Mouse (Mus musculus) splenic B cell, adult 2 months (primary cell): ENCODE results near the gene Uspl1.

Experiments used
- DNase-seq: peaks from one replicate; pipeline ENCODE4 v3.0.0-alpha.2; 2011; ENCODE audit warnings: low read depth, low spot score
- H3K27me3 ChIP-seq: 2 replicates; pipeline ENCODE4 v1.6.1; 2012; ENCODE audit warnings: mild to moderate bottlenecking, low read length, moderate library complexity, mixed read lengths; ENCODE audit not compliant: control insufficient read depth, poor library complexity, insufficient read depth, severe bottlenecking
- H3K36me3 ChIP-seq: 2 replicates; pipeline ENCODE4 v1.6.1; 2012; ENCODE audit warnings: mild to moderate bottlenecking, low read length, moderate library complexity, mixed read lengths; ENCODE audit not compliant: control insufficient read depth, poor library complexity, insufficient read depth, severe bottlenecking

Uspl1 gene

GRCm38 (mm10) chr5:149245965-149246470 is 61.9 kb downstream of the Uspl1 start:
- peak; percentile 91 for DNase-seq
- Histone ChIP-seq H3K27me3 (no peaks in the 10 kb centered on the region), H3K36me3 (no peaks in the 10 kb centered on the region)

- H3K36me3 ChIP-seq: no peaks in the 10 kb centered on the region
- H3K27me3 ChIP-seq: no peaks in the 10 kb centered on the region
- DNase-seq: no peak
These were observed 63.1 kb downstream of the Uspl1 start for GRCm38 (mm10) chr5:149247047-149247904.

- no peaks in the 10 kb centered on the region for H3K36me3 ChIP-seq
- DNase-seq: no peak
- H3K27me3 ChIP-seq: no peaks in the 10 kb centered on the region
These were observed 68.2 kb downstream of the Uspl1 start for GRCm38 (mm10) chr5:149252303-149252702.

GRCm38 (mm10) chr5:149253491-149253890 is 69.3 kb downstream of the Uspl1 start:
- no peak for DNase-seq
- Histone ChIP-seq H3K36me3 (no peaks in the 10 kb centered on the region), H3K27me3 (no peaks in the 10 kb centered on the region)

GRCm38 (mm10) chr5:149255522-149255921 is 71.4 kb downstream of the Uspl1 start:
- DNase-seq: no peak
- no peaks in the 10 kb centered on the region for H3K27me3 ChIP-seq
- no peaks in the 10 kb centered on the region for H3K36me3 ChIP-seq

GRCm38 (mm10) chr5:149257518-149258281 is 73.5 kb downstream of the Uspl1 start:
- no peak for DNase-seq
- H3K36me3 ChIP-seq: no peaks in the 10 kb centered on the region

GRCm38 (mm10) chr5:149259093-149259492 is 74.9 kb downstream of the Uspl1 start:
- no peaks in the 10 kb centered on the region for H3K27me3 ChIP-seq
- no peak for DNase-seq
- no peaks in the 10 kb centered on the region for H3K36me3 ChIP-seq

More at GRCm38 (mm10) chr5:149257518-149258281, 73.5 kb downstream of the Uspl1 start:
- H3K27me3 ChIP-seq: no peaks in the 10 kb centered on the region

GRCm38 (mm10) chr5:149261449-149261848 is 77.3 kb downstream of the Uspl1 start:
- peak; percentile 22 for DNase-seq
- Histone ChIP-seq H3K36me3 (no peaks in the 10 kb centered on the region), H3K27me3 (no peaks in the 10 kb centered on the region)

- Histone ChIP-seq H3K36me3 (no peaks in the 10 kb centered on the region), H3K27me3 (no peaks in the 10 kb centered on the region)
- peak; percentile 71 for DNase-seq
These were observed 77.7 kb downstream of the Uspl1 start for GRCm38 (mm10) chr5:149261866-149262265.

- no peaks in the 10 kb centered on the region for H3K36me3 ChIP-seq
- no peaks in the 10 kb centered on the region for H3K27me3 ChIP-seq
- DNase-seq: no peak
These were observed 80.3 kb downstream of the Uspl1 start, which contains the start of gene Alox5ap for GRCm38 (mm10) chr5:149264405-149264804. Alox5ap (plus strand) TSS chr5:149264767.

GRCm38 (mm10) chr5:149264878-149265279 is 80.7 kb downstream of the Uspl1 start:
- Histone ChIP-seq H3K36me3 (no peaks in the 10 kb centered on the region), H3K27me3 (no peaks in the 10 kb centered on the region)
- DNase-seq: peak; percentile 60
